Mouse (Mus musculus): ENCODE measurements around the gene Faah.
A peak's percentile ranks its signal among the peaks of the same experiment; 100 is the strongest.

DNA sequence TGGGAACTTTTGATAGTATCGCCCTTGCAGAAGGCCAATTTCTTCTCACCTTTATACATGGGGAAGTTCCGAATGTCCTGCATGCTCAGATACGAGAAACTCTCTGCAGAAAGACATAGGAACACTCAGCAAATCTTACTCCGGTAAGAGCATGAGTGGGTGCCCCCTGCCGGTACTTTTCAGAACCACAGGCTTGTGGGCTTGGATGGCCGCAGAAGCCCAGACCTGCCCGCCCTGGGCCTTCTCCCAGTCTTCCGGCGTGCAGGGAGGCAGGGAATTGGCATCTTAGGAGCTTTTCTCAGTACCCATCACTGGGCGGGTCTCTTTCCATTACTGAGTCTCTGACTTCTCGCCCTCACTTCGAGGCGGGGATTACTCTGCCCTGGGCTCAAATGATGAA lies 33.6 kb downstream of the Faah start:
- TF ChIP-seq MXI1 (IDR thresholded peaks at IDR 0.05; ENCODE audit: low read depth, low read length) (no peak), ZC3H11A (IDR thresholded peaks at IDR 0.05; ENCODE audit: low read depth, low read length) (no peak), POLR2A (IDR thresholded peaks at IDR 0.05; ENCODE audit: low read depth, low read length) (no peak), CHD2 (IDR thresholded peaks at IDR 0.05; ENCODE audit: low read length) (no peak), ZNF384 (IDR thresholded peaks at IDR 0.05; ENCODE audit: low read depth, low read length) (no peak; the same call in 1 of the 2 replicates), CTCF (conservative IDR thresholded peaks at IDR 0.05 in 1 of 2, IDR thresholded peaks at IDR 0.05 in 1 of 2; ENCODE audit: low read depth in 2 of 2, low read length in 2 of 2) (peak; percentile 19 to 78; a peak in 3 of 4 replicates), USF2 (conservative IDR thresholded peaks at IDR 0.05; ENCODE audit: low read depth, low read length) (no peak), TCF12 (IDR thresholded peaks at IDR 0.05; ENCODE audit: low read depth, low read length) (no peak), CHD1 (IDR thresholded peaks at IDR 0.05; ENCODE audit: low read depth, low read length) (no peak), ZMIZ1 (IDR thresholded peaks at IDR 0.05; ENCODE audit: low read depth, low read length) (no peak)
